Mouse (Mus musculus): ENCODE data around the gene Ccdc71. TPM values are rescaled to one million over a fixed set of nuclear protein-coding genes. Genes with fewer than 3 reads are reported as not detected.

Ccdc71 gene
- polyA plus RNA-seq, 1 experiment: 23.4 TPM

- TF ChIP-seq POLR2A (IDR thresholded peaks at IDR 0.05; ENCODE audit: borderline replicate concordance, insufficient read depth, low read length): no peak
- TF ChIP-seq CTCF (IDR thresholded peaks at IDR 0.05; ENCODE audit: borderline replicate concordance, insufficient read depth, low read depth, low read length): no peak
- peak in 1 of 2 experiments; percentile 34 for DNase-seq
- no peaks in the 10 kb centered on the region for H3K27me3 ChIP-seq (ENCODE audit: control insufficient read depth, insufficient read depth, low read length)
- peak overlapping the region; percentile 77 for H3K4me3 ChIP-seq (replicated peaks; ENCODE audit: insufficient read depth, low read depth, low read length)
- H3K27ac ChIP-seq (ENCODE audit: insufficient read depth, low read length): no peak overlapping the region
- peaks cover 16% of the 10 kb centered on the region for H3K4me1 ChIP-seq (ENCODE audit: control insufficient read depth, insufficient read depth, low read length)
- 27% methylated on average over 16 of the region's 16 CpGs for WGBS
Observed at GRCm38 (mm10) chr9:108492043-108492750, 31.9 kb downstream of the Ccdc71 start.

DNA sequence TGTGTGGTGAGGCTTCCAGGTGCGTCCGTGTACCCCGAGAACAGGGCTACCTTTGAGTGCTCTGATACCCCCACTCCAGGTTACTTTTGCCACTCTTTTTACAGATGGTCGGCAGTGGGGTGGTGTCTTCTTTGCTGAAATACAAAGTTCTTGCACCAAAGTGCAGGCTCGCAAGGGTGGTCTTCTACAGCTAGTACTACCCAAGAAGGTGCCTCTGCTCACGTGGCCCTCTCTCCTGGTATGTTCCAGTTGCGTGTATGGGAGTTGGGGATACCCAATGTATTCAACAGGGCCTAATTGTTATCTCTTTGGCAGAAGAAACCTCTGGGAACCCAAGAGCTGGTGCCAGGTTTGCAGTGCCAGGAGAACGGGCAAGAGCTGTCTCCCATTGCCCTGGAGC lies 32.9 kb downstream of the Ccdc71 start:
- Histone ChIP-seq H3K4me3 (replicated peaks; ENCODE audit: insufficient read depth, low read depth, low read length) (no peak overlapping the region), H3K4me1 (ENCODE audit: control insufficient read depth, insufficient read depth, low read length) (peaks cover 16% of the 10 kb centered on the region), H3K27me3 (ENCODE audit: control insufficient read depth, insufficient read depth, low read length) (no peaks in the 10 kb centered on the region), H3K27ac (ENCODE audit: insufficient read depth, low read length) (no peak overlapping the region)
- WGBS: 91% methylated on average over 8 of the region's 8 CpGs
- TF ChIP-seq CTCF (IDR thresholded peaks at IDR 0.05; ENCODE audit: borderline replicate concordance, insufficient read depth, low read depth, low read length) (no peak), POLR2A (IDR thresholded peaks at IDR 0.05; ENCODE audit: borderline replicate concordance, insufficient read depth, low read length) (no peak)
- DNase-seq: no peak

DNA sequence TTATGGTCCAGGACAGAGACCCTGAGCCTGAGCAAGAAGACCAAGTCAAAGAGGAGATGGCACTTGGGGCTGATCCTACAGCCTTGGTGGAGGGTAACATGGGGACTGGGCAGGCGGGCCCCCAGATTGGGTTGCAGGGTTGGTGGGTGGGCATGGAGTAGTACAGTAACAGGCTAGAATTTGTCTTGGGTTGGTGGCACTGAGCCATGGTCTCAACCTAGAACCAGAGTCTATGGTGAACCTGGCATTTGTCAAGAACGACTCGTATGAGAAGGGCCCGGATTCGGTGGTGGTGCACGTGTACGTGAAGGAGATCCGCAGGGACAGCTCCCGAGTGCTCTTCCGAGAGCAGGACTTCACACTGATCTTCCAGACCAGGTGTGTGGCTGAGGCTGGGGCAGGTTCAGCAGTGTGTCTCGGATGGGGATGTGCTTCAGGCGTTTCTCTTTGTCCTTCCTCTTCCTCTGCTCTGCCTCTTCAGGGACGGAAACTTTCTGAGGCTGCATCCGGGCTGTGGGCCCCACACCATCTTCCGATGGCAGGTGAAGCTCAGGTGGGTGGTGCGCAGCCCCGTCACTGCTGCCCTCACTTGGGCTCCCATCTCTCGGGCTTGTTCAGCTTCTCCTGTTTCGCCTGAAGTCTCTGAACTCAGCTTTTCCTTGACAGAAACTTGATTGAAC lies 34.0 kb downstream of the Ccdc71 start:
- 94% methylated on average over 19 of the region's 19 CpGs for WGBS
- TF ChIP-seq CTCF (IDR thresholded peaks at IDR 0.05; ENCODE audit: borderline replicate concordance, insufficient read depth, low read depth, low read length): no peak
- TF ChIP-seq POLR2A (IDR thresholded peaks at IDR 0.05; ENCODE audit: borderline replicate concordance, insufficient read depth, low read length): no peak
- Histone ChIP-seq H3K4me3 (replicated peaks; ENCODE audit: insufficient read depth, low read depth, low read length) (no peak overlapping the region), H3K27ac (ENCODE audit: insufficient read depth, low read length) (no peak overlapping the region), H3K27me3 (ENCODE audit: control insufficient read depth, insufficient read depth, low read length) (no peaks in the 10 kb centered on the region), H3K4me1 (ENCODE audit: control insufficient read depth, insufficient read depth, low read length) (peaks cover 13% of the 10 kb centered on the region)
- no peak for DNase-seq

DNA sequence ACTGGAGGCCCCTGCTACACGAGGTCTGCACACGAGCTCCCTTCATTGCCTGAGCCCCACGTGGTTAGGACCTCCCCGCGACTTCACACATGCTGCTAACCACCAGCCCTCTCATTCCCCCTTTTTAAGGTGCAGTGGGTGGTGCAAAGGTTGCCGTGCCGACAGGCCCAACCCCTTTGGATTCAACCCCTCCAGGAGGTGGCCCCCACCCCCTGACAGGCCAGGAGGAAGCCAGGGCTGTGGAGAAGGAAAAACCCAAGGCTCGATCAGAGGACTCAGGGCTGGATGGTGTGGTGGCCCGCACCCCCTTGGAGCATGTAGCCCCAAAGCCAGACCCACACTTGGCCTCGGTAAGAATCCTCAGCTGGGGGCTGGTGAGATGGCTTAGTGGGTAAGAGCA lies 34.6 kb downstream of the Ccdc71 start:
- Histone ChIP-seq H3K27ac (ENCODE audit: insufficient read depth, low read length) (no peak overlapping the region), H3K4me3 (replicated peaks; ENCODE audit: insufficient read depth, low read depth, low read length) (no peak overlapping the region), H3K27me3 (ENCODE audit: control insufficient read depth, insufficient read depth, low read length) (no peaks in the 10 kb centered on the region), H3K4me1 (ENCODE audit: control insufficient read depth, insufficient read depth, low read length) (peaks cover 9% of the 10 kb centered on the region)
- DNase-seq: no peak
- no peak for TF ChIP-seq CTCF (IDR thresholded peaks at IDR 0.05; ENCODE audit: borderline replicate concordance, insufficient read depth, low read depth, low read length)
- TF ChIP-seq POLR2A (IDR thresholded peaks at IDR 0.05; ENCODE audit: borderline replicate concordance, insufficient read depth, low read length): no peak
- WGBS: 67% methylated on average over 10 of the region's 10 CpGs

DNA sequence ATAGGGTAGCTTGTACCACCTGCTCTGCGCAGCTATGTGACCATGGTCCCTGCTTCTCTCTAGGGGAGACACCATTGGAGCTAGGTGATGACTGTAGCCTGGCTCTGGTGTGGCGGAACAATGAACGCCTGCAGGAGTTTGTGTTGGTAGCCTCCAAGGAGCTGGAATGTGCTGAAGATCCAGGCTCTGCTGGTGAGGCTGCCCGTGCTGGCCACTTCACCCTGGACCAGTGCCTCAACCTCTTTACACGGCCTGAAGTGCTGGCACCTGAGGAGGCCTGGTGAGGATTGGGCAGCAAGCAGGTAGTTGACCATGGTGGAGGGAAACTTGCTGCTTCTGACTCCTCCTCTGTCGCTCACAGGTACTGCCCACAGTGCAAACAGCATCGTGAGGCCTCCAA lies 38.9 kb downstream of the Ccdc71 start:
- H3K27ac ChIP-seq (ENCODE audit: insufficient read depth, low read length): no peak overlapping the region
- no peaks in the 10 kb centered on the region for H3K4me1 ChIP-seq (ENCODE audit: control insufficient read depth, insufficient read depth, low read length)
- no peaks in the 10 kb centered on the region for H3K27me3 ChIP-seq (ENCODE audit: control insufficient read depth, insufficient read depth, low read length)
- no peak for DNase-seq
- no peak for TF ChIP-seq CTCF (IDR thresholded peaks at IDR 0.05; ENCODE audit: borderline replicate concordance, insufficient read depth, low read depth, low read length)
- no peak for TF ChIP-seq POLR2A (IDR thresholded peaks at IDR 0.05; ENCODE audit: borderline replicate concordance, insufficient read depth, low read length)
- no peak overlapping the region for H3K4me3 ChIP-seq (replicated peaks; ENCODE audit: insufficient read depth, low read depth, low read length)
- 92% methylated on average over 7 of the region's 7 CpGs for WGBS

- no peak for DNase-seq
- Histone ChIP-seq H3K27me3 (ENCODE audit: control insufficient read depth, insufficient read depth, low read length) (no peaks in the 10 kb centered on the region), H3K4me1 (ENCODE audit: control insufficient read depth, insufficient read depth, low read length) (no peaks in the 10 kb centered on the region), H3K4me3 (replicated peaks; ENCODE audit: insufficient read depth, low read depth, low read length) (no peak overlapping the region), H3K27ac (ENCODE audit: insufficient read depth, low read length) (no peak overlapping the region)
- whole genome bisulfite sequencing: 92% methylated on average over 15 of the region's 15 CpGs
- TF ChIP-seq CTCF (IDR thresholded peaks at IDR 0.05; ENCODE audit: borderline replicate concordance, insufficient read depth, low read depth, low read length) (no peak), POLR2A (IDR thresholded peaks at IDR 0.05; ENCODE audit: borderline replicate concordance, insufficient read depth, low read length) (no peak)
Observed at GRCm38 (mm10) chr9:108499943-108500342, 39.6 kb downstream of the Ccdc71 start.

GRCm38 (mm10) chr9:108506901-108507300 lies 46.6 kb downstream of the Ccdc71 start:
- H3K4me1 ChIP-seq (ENCODE audit: control insufficient read depth, insufficient read depth, low read length): peaks cover 8% of the 10 kb centered on the region
- DNase-seq: no peak
- no peaks in the 10 kb centered on the region for H3K27me3 ChIP-seq (ENCODE audit: control insufficient read depth, insufficient read depth, low read length)
- 90% methylated on average over 7 of the region's 7 CpGs for WGBS
- TF ChIP-seq POLR2A (IDR thresholded peaks at IDR 0.05; ENCODE audit: borderline replicate concordance, insufficient read depth, low read length) (no peak), CTCF (IDR thresholded peaks at IDR 0.05; ENCODE audit: borderline replicate concordance, insufficient read depth, low read depth, low read length) (no peak)
- H3K4me3 ChIP-seq (replicated peaks; ENCODE audit: insufficient read depth, low read depth, low read length): no peak overlapping the region
- H3K27ac ChIP-seq (ENCODE audit: insufficient read depth, low read length): no peak overlapping the region

Measured in cerebellum, adult 2 months (tissue).